Mouse (Mus musculus) frontal cortex, postnatal 36 days (tissue): ENCODE measurements at regions not wholly inside any gene's neighbourhood (a gene's known extent, or its start where the extent isn't known, plus 50 kb on each side); places are given as distances from the start of the nearest gene placed in this dataset.

Experiments
- DNase-seq, 2 experiments: peaks; one replicate each; pipeline ENCODE4 v3.0.0; 2022; ENCODE audit warnings: low spot score in 2 of 2

DNA sequence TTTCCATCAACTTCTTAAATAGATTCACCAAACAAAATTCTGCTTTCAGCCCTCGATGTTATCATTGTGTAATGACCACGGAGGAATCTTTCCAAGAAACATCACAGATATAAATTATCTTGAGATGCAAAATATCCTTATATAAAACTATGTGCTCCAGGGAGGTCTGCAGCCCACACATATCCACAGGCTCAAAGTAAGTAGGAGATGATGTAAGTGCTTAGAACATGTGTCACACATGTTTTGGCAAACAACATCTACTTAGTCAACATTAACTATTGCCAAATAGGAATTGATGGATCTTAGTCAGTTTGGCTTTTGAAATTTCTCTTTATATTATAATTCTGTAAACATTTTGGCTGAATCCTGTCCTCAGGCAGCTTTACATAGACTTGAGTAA is 800.8 kb upstream of the Tenm2 start:
- DNase-seq, result no peak

DNA sequence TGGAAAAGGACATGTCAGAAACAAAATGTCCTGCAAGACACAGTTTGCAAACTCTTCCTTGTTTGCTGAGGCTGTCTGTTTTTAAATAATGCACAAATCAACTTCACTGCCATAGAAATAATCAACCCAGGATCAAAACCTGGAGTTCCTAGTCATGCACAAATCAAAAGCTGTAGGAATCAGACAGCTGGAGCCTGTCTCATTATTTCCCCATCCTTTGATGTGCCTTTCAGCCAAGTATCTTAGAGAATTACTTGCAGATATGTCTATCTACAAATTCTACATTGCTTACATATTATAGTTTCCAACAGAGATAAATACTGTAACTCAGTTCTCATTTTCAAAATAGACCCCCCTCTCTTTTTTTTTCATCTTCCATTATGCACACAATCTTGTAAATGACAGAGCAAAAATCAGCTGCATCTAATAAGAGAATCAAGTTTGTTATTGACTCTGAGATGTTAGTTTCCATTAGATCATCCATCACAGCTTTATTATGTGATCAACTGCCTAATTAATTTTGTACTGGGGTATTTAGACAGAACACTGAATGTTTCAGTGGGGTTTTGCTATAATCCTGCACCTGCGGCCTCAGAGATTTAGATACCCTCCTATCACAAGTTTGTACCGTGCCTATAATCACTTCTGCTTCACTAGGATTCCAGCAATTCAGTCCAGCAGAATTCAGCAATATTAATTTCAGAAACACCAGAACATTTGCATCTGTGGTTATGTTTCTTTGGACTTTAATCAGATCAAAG is 798.9 kb upstream of the Tenm2 start:
- no peak for DNase-seq

DNA sequence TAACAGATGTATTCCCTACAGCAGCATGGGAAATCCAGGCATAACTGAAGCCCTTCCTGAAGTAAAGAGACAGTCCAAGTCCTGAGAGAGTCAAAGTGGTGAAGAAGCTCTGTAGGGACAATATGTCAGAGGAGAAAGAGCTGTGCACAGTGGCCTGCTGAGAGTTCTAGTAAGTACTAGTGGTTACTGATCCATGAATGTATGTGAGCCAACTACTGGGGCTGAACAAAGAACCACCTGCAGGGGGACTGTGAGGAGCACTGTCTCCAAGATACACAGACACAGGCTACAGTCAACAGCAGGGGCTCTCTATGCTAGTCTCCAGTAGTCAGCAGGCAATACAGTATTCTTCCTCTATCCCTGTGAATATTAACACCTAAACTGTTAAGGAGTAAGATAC is 785.9 kb upstream of the Tenm2 start:
- no peak for DNase-seq

DNA sequence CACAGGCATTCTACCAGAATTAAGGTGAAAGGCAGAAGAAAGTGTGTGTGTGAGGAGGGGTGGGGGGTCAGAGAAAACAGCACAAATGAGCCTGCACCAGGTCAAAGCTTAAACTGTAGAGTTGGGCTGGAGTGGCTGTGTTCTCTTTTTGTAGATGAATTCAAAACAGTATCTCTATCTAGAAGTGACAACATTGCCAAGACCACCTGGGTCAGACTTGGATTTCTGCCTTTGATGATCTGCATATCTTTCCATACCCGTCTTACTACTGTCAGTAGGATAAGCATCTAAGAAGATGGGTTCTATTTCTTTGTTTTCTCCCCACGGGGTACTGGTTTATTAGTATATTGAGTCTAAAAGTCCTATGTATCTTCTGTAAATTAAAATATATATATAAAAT is 742.4 kb upstream of the Tenm2 start:
- no peak for DNase-seq

DNA sequence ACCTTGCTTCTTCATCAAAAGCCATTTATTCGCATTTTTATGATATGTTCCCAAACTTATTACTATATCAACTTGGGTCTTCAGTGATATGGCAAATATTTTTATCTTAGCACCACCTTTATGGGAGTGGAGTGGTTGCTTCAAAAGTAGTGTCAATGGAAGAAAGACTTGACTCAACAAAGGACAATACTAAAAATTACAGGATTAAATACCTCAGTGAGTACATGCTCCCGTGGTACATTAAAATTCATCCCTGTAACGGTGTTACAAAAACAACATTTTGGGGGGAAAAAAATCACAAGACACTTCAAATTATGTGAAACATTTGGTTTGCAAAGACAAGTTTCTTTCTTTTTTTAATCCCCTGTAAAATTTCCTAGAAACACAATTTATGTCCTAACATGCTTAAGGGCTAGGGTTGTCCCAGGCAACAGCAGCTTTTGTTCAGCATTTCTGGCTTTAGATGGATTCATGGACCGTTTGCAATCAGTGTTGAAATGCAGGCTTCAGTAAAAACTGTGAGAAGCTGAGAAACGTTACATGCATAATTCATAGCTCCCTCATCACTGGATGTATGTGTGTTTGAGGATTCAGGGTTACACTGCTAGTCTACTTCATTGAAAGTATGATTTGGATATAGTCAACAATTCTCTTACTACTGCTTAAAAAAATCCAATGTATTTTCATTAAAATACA is 700.8 kb upstream of the Tenm2 start:
- no peak for DNase-seq

DNA sequence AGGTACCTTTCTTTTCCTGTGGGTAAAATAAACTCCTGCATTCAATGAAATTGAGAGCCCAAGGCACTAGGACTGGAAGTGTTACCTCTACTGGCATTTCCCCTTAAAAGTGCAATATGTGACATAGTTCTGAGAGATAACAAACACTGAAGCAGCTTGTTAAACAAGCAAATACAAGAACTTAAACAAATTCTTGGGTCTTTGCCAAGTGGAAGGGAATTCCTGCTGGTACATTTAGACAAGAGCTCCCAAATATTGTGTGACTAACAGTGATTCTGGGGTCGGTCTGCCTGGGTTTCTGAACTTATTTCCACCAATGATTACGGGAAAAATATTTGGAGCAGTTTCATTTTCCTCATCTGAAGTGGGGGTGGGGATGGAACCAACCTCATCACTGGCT is 677.4 kb upstream of the Tenm2 start:
- no peak for DNase-seq

DNA sequence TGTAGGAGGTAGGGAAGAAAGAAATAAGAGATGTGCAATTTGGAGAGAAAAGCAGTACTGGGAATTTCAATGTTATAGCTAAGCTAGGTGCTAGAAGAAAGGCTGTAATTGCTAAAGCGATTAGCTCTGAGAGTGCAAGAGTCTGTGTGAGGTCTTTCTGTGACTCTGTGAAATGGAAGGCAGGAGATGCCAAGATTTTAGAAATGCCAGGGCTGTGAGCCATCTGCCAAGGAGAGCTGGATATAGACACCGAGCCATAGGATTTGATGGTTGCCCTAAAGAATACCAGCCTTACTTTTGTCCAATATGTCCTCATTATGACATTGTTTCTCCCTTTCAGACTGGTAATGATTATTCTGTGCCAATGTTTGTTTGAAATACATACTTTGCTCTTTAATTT is 669.2 kb upstream of the Tenm2 start:
- no peak for DNase-seq

DNA sequence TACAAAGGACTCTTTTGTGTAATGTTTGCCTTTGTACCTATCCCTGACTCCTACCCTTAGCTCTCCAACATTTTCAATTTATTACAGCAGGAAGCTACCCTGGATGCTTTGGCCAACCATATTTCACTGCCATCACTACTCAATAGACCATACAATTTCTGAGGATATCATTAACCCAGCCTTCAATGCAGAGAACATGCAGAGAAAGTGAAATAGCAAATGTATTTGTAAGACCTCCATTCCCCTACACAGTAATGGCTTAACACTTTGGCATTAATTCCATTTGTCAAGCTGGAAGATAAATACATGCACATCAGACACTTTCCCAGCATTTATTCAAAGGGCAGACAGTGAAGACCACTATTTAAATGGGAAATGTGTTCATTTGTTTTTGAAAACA is 661.9 kb upstream of the Tenm2 start:
- DNase-seq, result no peak

DNA sequence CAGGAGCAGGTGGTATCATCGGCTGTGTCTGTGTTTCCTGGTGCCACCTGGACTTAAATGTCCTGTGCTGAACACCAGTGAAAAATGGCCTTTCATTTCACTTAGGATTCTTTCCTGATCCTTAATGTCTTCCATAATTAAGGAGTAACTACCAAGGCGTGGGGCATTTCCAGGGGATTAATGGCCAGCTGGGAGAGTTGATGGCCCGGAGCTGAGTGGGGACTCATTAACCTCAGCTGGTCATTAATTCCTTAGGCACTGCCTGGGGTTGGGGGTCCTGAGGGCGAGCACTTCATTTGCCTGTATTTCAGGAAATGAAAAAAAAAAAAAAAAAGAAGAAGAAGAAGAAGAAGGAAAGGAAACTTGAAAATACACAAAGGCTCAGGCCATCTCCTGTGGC is 647.0 kb upstream of the Tenm2 start:
- DNase-seq, result no peak

DNA sequence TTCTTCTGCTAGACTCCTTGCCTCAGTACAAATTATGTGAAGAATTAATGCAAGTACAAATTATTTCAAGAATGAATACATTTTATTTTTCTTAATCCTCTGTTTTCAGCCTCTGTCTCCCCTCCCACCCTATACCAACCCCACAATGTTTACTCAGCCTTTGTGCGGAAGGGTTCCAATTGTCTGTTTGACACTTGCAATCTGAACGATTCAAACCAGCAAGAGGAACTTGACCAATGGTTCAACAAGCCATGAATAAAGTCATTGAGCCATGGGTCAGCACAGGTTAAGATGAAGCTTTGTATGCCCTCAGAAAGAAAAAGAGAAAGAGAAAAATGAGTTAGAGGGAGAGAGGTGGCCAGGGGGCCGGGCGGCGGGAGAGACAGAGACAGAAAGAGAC is 601.5 kb upstream of the Tenm2 start:
- no peak for DNase-seq

DNA sequence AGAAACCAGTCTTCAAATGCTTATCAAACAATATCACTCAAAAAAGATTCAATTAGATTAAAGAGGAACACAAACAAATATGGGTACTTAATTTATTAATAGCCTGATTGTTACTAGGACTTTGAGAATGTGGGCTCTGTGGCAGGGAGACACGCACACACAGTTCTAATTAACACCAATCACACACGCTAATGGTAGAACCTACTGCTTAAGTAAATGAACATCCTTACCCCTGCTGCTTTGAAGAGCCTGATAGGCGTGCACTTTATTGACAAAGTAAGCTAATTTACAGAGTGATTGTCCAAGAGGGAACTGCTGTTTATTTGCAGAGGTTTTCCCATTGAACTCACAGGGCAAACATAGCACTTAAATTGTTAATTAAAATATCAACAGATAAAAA is 595.2 kb upstream of the Tenm2 start:
- DNase-seq, result no peak

DNA sequence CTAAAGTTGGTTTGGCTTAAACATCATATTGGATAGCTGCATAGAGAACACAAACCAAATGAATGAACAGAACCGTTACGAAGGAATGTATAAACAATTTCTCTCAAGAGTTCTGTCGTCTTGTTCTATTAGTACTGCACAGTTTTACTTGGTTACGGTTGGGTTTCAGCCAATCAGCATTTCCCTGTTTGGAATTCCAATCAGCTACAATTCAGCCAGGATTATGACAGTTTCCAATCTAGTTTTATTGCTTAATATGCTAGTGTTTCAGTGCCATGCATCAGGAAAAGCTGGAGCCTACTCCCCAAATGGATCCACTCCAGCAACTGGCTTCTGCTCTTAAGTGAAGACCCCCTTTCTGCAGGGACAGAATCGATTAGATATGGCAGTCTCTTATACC is 571.0 kb upstream of the Tenm2 start:
- DNase-seq, result no peak

DNA sequence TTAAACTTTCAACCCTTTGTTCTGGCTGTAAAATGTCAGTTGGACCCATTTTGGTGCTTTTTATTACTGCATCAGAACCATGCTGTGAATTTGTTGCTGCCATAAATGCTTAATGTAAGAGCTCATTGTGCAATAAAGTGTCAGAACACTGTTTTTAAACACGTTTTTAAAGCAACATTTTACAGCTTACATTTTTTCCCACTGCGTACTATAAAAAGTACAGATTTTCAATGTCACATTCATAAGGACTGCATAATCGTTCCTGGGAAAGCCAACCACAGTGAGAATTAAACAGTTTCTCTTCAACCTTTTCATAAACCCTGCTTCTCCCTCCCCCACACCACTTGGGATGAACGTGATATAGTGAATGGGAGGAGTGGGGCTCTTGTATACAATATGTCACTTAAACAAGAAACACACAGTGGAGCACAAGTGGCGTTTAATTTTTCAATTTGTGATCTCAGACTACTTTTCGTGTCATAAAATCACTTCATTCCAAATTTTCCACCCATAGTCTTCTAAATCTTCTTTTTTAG is 563.1 kb upstream of the Tenm2 start:
- DNase-seq, result no peak

DNA sequence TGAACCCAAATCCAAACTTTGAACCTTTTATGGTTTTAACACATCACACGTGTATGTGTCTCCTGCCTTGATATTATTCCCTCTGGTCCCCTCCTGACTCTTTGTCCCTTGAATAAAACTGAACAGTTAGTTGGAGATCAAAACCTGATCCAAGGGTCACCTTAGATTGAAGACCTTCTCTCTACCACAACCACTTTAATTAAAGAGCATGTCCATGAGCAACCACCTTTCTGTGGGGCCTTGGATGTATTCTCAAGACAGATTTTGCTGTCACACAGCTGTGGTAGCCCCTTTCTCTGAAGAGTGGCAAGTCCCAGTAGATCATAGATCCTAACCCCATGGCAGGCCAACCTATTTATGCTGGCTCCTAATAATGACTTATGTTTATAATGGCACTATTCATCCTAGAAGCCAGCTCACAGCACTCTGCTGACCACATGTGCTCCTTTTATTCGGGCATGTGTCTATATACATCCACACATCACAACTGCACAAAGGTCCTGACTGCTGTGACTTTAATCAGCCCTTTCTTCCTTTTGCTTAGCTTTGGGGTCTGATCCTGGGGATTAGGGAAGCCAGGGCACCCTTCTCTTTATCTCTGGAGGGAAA is 536.8 kb upstream of the Tenm2 start:
- DNase-seq, result no peak

DNA sequence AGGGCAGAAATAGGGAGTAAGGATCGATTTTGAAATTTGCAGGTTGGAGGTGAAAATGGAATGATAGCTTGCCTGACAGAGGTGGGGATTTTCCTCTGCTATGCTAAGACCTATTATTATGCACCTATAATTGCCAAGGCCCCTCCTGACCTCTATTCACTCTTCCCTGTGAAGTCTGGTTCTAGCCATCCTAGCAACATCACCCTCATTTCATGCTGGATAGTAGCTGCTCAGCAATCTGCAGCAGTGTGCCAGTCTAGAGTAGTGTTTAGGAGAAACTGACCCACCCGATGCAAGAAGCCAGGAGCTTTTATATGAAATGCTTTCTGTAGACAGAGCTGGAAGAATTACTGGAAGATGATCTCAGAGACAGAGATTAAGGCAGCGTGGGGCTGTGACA is 535.1 kb upstream of the Tenm2 start:
- no peak for DNase-seq

DNA sequence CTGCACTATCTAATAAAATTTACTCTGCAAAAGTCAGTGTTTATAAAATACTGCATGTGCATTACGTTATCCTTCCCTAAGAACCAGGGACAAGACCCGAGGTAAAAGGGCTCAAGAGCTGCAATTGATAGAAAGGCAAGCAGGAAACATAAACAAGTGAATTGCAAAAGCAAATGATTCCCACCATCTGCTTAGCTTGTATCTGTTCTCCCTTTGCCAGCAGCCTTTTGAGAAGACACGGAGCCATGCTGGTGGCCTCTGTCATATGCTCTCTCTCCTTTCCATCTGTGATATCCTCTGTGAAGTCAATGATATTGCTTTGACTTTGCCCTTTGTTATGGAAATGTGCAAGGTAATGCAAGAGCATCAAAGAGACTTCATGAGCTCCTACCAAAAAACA is 532.4 kb upstream of the Tenm2 start:
- DNase-seq, result no peak

DNA sequence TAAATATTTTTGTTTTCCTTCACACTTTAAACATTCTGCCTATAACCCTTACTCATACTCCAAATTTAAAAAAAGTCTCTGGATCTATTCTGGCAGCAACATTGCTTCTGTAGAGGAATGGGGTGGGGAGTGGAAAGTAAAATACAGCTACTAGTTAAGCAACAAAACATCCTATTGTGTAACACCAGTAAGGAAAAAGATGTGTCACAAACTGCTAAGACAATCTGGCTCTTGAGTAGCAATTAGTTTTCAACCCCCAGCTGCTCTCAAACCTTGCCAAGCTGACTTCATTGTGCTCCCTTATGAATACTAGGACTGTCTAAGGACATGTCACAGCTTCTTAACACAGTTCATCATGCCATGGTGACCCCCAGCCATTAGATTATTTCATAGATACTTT is 500.2 kb upstream of the Tenm2 start:
- DNase-seq, result no peak

DNA sequence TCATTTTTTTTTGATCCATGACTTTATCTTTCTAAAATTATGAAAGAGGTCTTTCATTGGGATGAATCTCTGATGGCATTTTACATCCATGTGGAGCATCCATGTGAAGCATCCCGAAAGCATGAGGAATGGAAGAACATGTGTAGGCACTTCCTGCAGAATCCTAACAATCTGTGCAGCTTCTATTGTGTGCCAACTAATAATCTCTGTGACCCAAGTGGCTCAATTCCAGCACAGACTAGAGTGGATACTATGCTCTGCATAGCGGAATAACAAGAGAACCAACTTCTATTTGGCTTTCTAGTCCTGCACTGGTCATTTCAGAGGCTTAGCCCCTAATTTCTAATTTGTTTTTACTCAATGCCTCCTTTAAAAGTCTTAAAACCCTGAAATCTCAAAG is 499.7 kb upstream of the Tenm2 start:
- no peak for DNase-seq

DNA sequence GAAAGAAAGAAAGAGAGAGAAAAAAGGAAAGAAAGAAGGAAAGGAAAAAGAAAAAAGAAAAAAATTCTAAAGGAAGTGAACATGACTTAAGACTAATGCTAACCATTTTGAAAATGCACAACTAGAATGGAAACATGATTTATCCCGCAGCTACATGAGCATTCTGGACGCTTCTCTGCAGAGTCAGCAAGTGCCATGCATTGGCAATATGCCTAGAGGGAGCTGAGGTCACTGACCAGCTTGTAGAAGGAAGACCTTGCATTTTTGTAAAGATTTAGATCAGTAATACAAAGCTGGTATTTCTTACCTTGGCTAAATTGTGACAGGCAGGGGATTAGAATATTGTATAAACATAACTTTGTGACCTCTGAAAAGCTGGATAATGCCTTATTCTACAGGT is 461.2 kb upstream of the Tenm2 start:
- DNase-seq, result no peak

DNA sequence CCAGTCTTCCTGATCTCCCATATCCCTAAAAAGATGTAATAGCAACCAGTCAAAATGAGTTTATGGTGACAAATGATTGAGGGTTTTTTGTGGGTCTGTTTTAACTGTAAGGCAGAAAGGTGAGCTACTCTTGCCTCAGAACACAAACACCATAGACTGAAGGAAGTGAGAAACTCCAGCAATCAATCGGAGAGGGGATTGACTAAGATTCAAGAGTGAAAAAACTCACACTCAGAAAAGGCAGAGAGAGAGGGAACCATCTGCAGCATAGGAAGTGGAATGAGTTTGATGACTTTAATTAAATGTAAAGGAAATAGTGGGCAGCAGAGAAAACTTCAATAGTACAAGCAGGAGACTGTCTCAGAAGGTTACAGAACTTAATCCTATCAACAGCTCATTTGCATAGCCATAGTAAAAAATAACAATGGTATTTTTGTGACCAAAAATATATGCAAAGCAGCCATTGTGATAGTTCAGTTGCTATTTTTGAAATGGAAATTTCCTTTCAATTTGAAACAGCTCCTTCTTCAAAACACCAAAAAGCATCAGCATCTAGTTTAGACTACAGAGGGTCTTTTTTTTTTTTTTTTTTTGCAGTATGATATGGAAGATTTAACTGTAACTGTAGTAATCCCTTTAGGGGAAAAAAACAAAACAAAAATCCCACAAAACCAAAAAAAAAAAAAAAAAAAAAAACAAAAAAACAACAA is 442.9 kb upstream of the Tenm2 start:
- DNase-seq, result no peak

DNA sequence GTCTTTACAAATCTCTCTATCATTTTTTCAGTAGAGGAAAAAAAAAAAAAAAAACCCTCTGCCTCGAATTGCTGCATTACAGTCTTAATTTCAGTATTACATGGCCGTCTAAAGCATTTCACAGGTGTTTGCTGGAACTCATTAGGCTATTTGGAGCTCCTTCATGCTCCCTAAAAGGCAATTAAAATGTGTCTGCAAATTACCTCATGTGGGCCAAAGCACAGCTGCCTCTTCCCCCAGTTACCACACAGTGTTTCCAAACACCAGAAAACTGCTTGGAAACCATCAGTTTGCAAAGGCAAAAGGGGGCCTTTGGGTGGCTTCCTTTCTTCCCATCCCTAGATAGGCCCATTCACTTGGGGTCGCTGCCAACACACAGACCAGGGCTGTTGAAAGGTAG is 435.6 kb upstream of the Tenm2 start:
- DNase-seq, result no peak

DNA sequence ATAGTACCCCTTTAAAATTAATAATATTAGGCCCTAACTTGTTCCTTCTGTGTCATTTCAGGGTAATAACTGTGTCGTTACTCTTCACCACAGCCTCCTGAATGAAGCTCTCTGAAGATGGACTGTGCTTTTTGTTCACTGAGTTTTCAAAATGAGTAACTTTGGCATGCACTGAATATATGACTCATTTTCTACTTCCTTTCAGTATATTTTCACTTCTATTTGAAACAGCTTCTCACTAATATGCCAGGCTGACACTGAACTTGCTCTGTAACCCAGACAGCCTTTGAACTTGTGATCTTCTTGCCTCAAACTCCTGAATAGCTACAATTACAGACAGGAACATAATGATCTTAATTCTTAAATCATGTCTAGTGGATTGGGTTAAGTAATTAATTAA is 431.2 kb upstream of the Tenm2 start:
- DNase-seq, result no peak
